Mouse (Mus musculus) adrenal gland, adult 2 months (tissue): ENCODE measurements at regions not wholly inside any gene's neighbourhood (a gene's known extent, or its start where the extent isn't known, plus 50 kb on each side); places are given as distances from the start of the nearest gene placed in this dataset.
"Not testable (repeated sequence)": the region's sequence is repeated elsewhere in the genome, so short reads cannot be mapped to it uniquely, and the experiment has no call there.

Experiments used
- DNase-seq: peaks from one replicate; pipeline ENCODE4 v3.0.0; 2021

DNA sequence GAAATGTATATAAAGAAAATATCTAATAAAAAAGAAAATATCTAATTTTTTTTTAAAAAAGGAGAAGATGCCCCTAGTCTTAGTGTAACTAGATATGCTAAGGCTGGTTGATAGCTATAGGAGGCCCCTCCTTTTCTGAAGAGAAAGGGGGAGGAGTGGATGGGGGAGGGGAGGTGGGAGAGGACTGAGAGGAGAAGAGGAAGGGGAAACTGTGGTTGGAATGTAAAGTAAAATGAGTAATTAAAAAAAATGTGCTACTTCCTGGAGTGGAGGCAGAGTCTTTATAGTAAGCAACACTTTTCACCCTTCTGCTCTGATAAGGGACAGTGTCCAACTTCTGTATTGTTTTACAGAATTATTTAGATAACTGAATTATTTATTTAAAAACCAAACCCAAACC lies 513.6 kb upstream of the Fam160b2 start:
- DNase-seq = no peak

DNA sequence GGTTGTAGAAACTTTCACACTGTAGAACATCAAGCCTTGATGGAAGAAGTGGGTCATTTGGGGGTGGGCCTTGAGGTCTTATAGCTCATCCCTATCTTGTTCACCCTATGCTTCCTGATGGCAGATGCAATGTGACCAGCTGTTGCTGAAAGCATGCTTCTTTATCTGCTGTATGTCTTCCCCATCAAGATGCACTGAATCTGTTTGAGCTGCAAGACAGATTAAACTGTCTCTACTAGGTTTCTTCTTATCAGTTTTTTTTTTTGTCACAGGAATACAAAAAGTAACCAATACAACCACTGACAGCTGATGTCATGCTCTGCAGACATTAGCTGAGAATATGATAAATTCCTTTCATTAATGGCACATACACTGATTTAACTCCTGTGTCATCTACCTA lies 505.0 kb upstream of the Fam160b2 start:
- no peak for DNase-seq

DNA sequence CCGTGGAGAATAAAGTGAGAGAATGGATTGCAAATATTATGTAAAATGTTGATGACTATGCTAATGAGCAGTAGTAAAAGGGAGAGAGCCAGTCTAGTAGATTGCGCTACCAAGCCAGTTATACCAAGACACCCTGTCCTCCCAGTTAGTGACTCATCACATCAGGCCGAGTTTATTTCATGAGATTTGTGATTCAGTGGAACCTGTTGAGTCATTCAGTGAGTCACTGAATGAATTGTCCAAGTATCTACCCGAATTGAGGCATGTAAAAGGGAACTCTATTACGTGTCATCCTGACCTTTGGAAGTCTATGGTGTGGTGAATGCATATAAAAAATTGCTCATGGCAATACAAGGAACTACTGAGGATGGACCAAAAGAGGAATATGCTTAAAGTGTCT lies 504.3 kb upstream of the Fam160b2 start:
- DNase-seq = peak; percentile 76

- DNase-seq = no peak
Measured at GRCm38 (mm10) chr14:71095661-71096422, 496.2 kb upstream of the Fam160b2 start.

GRCm38 (mm10) chr14:71092626-71093326 lies 493.1 kb upstream of the Fam160b2 start:
- peak; percentile 36 for DNase-seq

DNA sequence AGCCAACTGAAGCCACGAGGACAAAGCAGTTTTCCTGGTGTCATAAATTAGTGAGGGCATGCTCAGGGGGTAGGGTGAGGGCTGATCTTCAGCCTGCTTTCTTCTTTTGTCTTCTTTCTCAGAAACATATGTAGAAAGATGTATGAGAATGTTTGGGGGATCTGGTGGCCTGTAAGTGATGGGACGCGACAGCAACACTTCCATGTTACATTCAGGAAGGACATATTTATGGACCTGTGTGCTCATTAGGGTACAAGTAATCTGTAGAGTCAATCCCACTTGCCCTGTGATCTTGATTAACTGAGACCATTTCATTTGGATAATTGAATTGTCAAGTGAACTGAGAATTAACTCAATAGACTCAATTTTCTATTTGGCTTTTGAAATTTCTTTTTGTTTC lies 486.1 kb upstream of the Fam160b2 start:
- no peak for DNase-seq

DNA sequence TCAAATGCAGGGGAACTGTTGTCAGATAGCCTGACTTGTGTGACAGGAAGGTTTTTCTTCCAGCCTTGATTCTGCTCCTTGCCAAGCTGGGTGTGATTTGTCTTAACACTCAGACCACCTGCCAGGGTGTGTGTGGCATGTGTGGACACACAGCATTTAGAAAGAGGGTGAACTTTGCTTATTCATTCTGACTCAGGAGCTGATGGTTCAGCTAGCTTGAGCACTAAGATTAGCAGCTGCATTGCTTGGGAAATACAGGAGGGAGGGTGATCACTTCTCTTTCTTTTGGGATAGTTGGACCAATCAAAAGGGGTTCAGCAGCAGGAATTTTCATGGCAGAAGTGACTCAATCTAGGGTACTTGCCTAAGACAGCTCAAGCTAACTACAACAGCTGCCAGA lies 482.7 kb upstream of the Fam160b2 start:
- DNase-seq = peak; percentile 56

DNA sequence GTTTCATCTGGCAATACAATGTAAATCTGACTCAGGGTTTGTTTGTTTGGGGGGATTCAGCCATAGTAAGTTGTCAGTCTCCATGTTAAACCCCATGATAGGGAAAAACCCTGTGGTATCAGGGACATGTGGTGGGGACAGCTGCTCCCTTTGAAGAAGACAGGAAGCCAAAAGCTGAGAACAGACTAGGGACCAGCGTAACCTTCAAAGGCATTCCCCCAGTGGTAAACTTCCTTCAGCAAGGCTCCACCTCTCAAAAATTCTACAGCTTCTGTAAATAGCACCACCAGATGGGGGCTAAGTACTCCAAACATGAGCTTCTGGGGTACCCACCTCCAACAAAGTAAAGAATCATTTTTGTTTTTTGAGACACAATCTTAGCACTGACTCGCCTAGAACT lies 476.0 kb upstream of the Fam160b2 start:
- no peak for DNase-seq

DNA sequence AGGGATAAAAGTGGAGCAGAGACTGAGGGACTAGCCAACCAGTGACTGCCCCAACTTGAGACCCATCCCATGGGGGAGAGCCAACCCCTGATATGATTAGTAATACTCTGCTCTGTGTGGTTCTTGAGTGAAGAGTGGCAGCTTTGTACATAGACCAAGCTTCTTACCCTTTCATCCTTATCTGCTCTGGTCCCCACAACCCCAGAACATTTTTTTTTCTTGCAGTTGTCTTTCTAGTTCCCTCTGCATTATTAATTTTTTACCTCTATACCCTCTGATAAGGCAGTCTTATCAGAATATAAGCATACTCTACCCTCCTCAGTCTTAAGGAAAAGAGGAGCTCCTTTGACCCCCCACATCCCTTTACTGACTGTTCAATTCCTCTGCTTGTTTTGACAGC lies 474.4 kb upstream of the Fam160b2 start:
- DNase-seq = no peak

DNA sequence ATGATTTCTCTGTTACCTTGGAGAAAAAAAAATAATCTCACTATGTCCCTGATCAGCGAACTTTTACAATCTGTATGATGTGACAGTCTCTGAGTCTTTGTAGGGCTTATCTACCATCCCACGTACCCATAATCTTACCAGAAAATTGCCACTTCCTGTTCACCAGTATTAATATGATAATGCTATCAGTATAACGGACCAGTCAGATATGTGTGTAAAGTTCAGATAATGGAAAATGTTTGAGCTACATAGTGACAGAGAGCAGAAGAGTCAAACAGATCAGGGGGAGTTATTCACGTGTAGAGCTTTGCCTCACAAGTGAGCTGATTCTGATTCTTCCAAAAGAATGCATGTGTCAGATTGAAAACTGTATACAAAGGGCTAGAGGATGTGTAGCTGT lies 466.0 kb upstream of the Fam160b2 start:
- no peak for DNase-seq

DNA sequence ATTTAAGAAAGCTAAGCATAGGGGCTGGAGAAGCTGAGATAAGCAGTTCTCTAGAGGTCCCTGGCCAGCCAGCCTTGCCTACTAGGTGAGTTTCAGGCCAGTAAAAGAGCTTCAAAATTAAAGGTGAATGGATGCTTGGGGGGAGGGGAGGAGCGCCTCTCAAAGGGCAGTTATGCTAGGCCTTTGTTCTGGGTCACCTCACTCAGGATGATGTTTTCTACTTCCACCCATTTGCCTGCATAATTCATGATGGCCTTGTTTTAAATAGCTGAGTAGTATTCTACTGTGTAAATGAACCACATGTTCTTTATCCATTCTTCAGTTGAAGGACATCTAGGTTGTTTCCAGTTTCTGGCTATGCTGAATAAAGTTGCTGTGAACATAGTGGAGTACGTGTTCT lies 457.0 kb upstream of the Fam160b2 start:
- DNase-seq = no peak

DNA sequence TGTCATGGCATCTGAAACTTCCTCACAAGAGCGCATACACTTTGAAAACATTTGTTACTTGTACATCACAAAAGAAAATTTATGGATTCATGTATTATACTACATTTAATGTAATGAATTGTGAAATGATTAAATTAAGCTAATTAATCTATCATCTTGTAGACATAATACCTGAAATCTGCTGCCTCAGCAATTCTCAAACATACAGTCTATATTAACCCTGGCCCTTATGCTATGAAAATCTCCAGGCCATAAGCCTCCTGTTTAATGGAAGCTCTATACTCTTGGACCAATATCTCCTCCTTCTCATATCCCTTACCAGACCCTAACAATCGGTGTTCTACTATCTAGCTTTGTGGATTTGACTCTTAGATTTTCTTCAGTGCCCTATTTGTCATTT lies 455.8 kb upstream of the Fam160b2 start:
- DNase-seq = no peak

- no peak for DNase-seq
Measured at GRCm38 (mm10) chr14:71053788-71054641, 454.4 kb upstream of the Fam160b2 start.

DNA sequence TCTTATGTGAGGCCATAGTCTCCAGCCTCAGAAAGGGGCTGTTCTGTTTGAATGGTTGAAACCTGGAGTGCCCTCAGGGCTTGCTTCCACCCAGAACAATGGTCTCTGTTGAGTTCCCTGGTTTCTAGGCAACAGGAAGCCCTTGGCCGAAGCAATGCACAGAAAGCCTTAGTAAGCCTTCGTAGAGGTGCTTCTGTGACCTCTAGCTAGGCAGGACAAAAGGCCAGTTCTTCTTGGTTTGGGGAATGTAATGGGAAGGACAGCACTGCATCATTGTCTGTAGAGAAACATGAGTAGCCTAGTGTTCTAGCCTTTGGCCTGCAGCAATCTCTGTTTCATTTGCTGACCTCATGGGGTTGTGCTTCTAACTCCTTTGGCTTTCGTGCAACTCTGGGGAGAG lies 447.5 kb upstream of the Fam160b2 start:
- DNase-seq = no peak

DNA sequence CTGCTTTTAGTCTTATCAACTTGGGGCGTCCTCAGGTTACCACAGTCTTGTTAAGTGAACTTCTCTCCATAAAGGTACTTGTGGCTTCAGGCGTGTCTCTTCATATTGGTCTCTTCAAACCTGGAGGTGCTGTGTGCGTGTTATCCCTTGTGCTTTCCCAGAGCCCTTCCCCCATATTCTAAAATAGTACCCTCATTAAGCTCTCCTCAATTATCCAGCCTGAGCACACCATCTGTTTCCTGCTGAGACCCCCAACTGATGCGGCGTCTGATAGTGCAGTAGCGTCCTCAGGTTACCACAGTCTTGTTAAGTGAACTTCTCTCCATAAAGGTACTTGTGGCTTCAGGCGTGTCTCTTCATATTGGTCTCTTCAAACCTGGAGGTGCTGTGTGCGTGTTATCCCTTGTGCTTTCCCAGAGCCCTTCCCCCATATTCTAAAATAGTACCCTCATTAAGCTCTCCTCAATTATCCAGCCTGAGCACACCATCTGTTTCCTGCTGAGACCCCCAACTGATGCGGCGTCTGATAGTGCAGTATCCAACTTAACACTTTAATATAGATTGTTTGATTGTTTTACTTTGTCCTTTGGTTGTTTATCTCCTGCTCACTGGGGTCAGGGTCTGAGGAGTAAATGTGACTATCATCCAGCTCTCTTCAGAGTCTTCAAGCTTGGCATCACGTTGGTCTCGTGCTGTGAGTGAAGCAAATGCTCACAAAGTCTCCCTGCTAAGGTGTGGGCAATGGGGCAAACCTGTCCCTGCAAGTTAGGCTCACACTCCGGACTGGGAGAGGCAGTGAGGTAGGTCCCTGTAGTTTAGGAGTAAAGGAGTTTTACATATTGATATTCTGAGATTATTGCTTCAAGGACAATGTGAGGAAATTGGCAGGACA lies 444.5 kb upstream of the Fam160b2 start:
- not testable (repeated sequence) for DNase-seq

GRCm38 (mm10) chr14:71036620-71037019 lies 437.0 kb upstream of the Fam160b2 start:
- no peak for DNase-seq

DNA sequence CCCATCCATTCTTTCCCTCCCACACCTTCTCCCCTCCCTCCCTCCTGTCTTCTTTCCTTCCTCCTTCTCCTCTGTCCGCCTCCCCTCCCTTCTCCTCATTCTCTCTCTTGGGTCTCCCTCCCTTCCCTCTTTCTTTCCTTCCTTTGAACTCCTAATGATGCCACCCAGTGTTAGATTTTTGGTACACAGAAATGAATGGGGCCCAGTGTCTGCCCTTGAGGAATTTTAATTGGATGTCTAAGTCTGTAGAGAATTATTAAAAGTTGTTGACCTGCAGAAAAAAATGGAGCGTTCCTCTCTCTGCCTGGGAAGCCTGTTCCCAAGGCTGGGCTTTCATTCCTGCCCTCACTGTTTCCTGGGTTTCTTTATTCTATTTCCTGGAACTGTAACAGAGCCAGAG lies 434.0 kb upstream of the Fam160b2 start:
- DNase-seq = no peak

DNA sequence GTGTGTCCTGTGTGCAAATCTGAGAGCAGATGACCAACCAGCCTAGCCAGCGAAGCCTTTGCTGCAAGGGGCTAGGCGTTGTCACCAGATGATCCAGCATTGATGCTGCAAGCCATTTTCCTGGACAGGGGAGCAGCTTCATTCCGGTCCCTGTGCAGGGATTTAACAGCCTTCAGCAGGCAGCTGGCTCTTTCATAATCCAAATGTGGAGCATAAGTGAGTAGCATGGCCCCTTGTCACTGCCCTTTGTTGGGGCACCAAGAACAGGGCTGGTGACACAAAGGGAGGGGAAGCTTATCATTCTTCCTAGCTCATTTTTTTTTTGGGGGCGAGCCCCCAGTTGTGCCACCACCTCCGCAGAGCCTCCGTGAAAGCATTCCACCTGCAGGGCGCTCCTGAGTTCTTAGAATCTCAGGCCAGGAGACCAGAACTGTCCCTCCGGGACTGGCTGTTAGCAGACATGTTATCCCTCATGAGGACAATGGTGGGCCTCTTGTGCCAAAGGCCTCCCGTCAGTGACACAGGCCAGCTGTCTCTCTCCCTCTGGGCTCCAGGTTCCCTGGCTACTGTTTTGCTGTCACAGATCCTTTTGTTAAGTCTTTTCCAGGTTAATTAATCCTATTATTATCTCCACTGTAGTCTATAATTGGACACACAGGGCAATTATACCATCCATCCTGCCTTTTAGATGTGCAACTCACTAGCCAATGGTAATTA lies 430.7 kb upstream of the Fam160b2 start:
- DNase-seq = no peak
